In genomic region chr15:83606216-83606615, GRCm38 (mm10) we compare ENCODE assay signal across 27 mouse cellular contexts. TPM values are rescaled to one million over a fixed set of nuclear protein-coding genes. Genes with fewer than 3 reads are reported as not detected.
DNase-seq lines count a peak whose midpoint lies in the region; ATAC-seq and TF ChIP-seq lines count a peak whose summit lies in the region.
"Had no signal": no experiment of that assay in that cellular context is flagged by ENCODE, and none has a peak within 500 bp of the region (broad histone marks: within the 10 kb centered on the region; RNA-seq: fewer than 3 reads in every experiment).

No protein-coding gene starts in this region.

- intact Hi-C loops in heart, postnatal 25 days (cut with DNase I), result no loop called here

- no peaks in the 10 kb centered on the region for H3K9me3 ChIP-seq in heart, embryonic 14.5 days (ENCODE audit: control insufficient read depth, low read length)
- H3K9me3 ChIP-seq in midbrain, embryonic 11.5 days (ENCODE audit: control insufficient read depth, low read length), result no peaks in the 10 kb centered on the region
- H3K9me3 ChIP-seq in midbrain, embryonic 10.5 days (replicated peaks), result no peaks in the 10 kb centered on the region
- no peaks in the 10 kb centered on the region for H3K9me3 ChIP-seq in liver, embryonic 14.5 days (ENCODE audit: control insufficient read depth, low read length)
- no peaks in the 10 kb centered on the region for H3K9me3 ChIP-seq in liver, postnatal 0 days (ENCODE audit: low read length)
- H3K9me3 ChIP-seq: forebrain, embryonic 10.5 days; forebrain, embryonic 13.5 days; G1E; heart, embryonic 10.5 days; heart, embryonic 15.5 days; hindbrain, embryonic 12.5 days; hindbrain, embryonic 15.5 days had no signal

- no peak for DNase-seq in heart, postnatal 25 days (ENCODE audit: low spot score)
- DNase-seq in midbrain, embryonic 11.5 days (ENCODE audit: low spot score, missing footprints), result peak; percentile 64
- DNase-seq in midbrain, embryonic 10.5 days (ENCODE audit: low spot score), result no peak
- DNase-seq in liver, embryonic 14.5 days (ENCODE audit: low read depth in 3 of 3, low spot score in 3 of 3), result no peak
- no peak for DNase-seq in liver, postnatal 0 days
- DNase-seq in lung, postnatal 4 days, result no peak
- no peak for DNase-seq in lung, postnatal 36 days
- DNase-seq: adrenal gland, adult 2 months; adrenal gland, postnatal 25 days; B cell, adult 2 months; cerebellum, adult 18-20 months; cerebellum, adult 9-10 months; cerebellum, postnatal 14 days; gastrocnemius, postnatal 10 days; gastrocnemius, postnatal 36 days; heart, adult 2 months; heart, postnatal 10 days had no signal

- peak; percentile 20; the same call in 1 of the 2 replicates for ATAC-seq in heart, embryonic 14.5 days (ENCODE audit: insufficient number of reproducible peaks, insufficient read depth, low FRiP score, low read depth)
- ATAC-seq in midbrain, embryonic 11.5 days (ENCODE audit: low FRiP score), result no peak
- ATAC-seq in liver, embryonic 14.5 days (ENCODE audit: insufficient read depth), result peak; percentile 16; the same call in 1 of the 2 replicates
- ATAC-seq in liver, postnatal 0 days, result 0 out of 2 replicates have a peak, but pooled peaks have one; percentile 20
- ATAC-seq: forebrain, embryonic 13.5 days; forebrain, embryonic 16.5 days; Patski had no signal

- WGBS in heart, embryonic 14.5 days, result 76% methylated on average over 11 of the region's 11 CpGs
- 91% methylated on average over 11 of the region's 11 CpGs for WGBS in midbrain, embryonic 11.5 days
- WGBS in midbrain, embryonic 10.5 days, result 92% methylated on average over 11 of the region's 11 CpGs
- WGBS in liver, embryonic 14.5 days (ENCODE audit: insufficient replicate concordance), result 81% methylated on average over 11 of the region's 11 CpGs
- 84% methylated on average over 11 of the region's 11 CpGs for WGBS in liver, postnatal 0 days (ENCODE audit: insufficient replicate concordance)

- no peak overlapping the region for H3K4me3 ChIP-seq in heart, embryonic 14.5 days (ENCODE audit: control insufficient read depth in 1 of 2, insufficient read depth in 1 of 2, low read depth in 1 of 2, low read length in 2 of 2)
- H3K4me3 ChIP-seq in midbrain, embryonic 11.5 days (ENCODE audit: low read depth, low read length), result no peak overlapping the region
- no peak overlapping the region for H3K4me3 ChIP-seq in midbrain, embryonic 10.5 days
- H3K4me3 ChIP-seq in liver, embryonic 14.5 days (ENCODE audit: insufficient read depth in 1 of 2, low read depth in 2 of 2, low read length in 2 of 2), result no peak overlapping the region
- H3K4me3 ChIP-seq in liver, postnatal 0 days (ENCODE audit: low read depth, low read length), result no peak overlapping the region
- H3K4me3 ChIP-seq: forebrain, embryonic 10.5 days; forebrain, embryonic 13.5 days; heart, adult 2 months; heart, embryonic 10.5 days; heart, embryonic 15.5 days; hindbrain, embryonic 12.5 days; hindbrain, embryonic 15.5 days had no signal

- TF ChIP-seq CTCF in liver, embryonic 14.5 days (IDR thresholded peaks at IDR 0.05; ENCODE audit: low read depth), result no peak
- TF ChIP-seq CTCF in liver, postnatal 0 days (IDR thresholded peaks at IDR 0.05; ENCODE audit: low read depth), result no peak

- no peaks in the 10 kb centered on the region for H3K36me3 ChIP-seq in heart, embryonic 14.5 days (ENCODE audit: control insufficient read depth, insufficient read depth, low read length)
- H3K36me3 ChIP-seq in midbrain, embryonic 11.5 days (ENCODE audit: control insufficient read depth, insufficient read depth, low read length), result no peaks in the 10 kb centered on the region; the same call in 1 of the 2 replicates
- peaks cover 58% of the 10 kb centered on the region for H3K36me3 ChIP-seq in midbrain, embryonic 10.5 days
- no peaks in the 10 kb centered on the region for H3K36me3 ChIP-seq in liver, embryonic 14.5 days (replicated peaks; ENCODE audit: control insufficient read depth, insufficient read depth, low read depth)
- no peaks in the 10 kb centered on the region for H3K36me3 ChIP-seq in liver, postnatal 0 days (replicated peaks; ENCODE audit: insufficient read depth, low read length)
- H3K36me3 ChIP-seq: heart, embryonic 15.5 days; hindbrain, embryonic 15.5 days had no signal

- H3K4me2 ChIP-seq in heart, embryonic 14.5 days (ENCODE audit: low read length), result no peak overlapping the region
- no peak overlapping the region for H3K4me2 ChIP-seq in midbrain, embryonic 11.5 days
- no peak overlapping the region; the same call in 1 of the 2 replicates for H3K4me2 ChIP-seq in liver, embryonic 14.5 days (ENCODE audit: low read depth)
- H3K4me2 ChIP-seq in liver, postnatal 0 days (ENCODE audit: low read depth, low read length), result 0 out of 2 replicates have a peak overlapping the region, but pooled peaks have one; percentile 54
- H3K4me2 ChIP-seq: forebrain, embryonic 13.5 days; heart, embryonic 15.5 days; hindbrain, embryonic 12.5 days; hindbrain, embryonic 15.5 days had no signal

- H3K27ac ChIP-seq in heart, embryonic 14.5 days (replicated peaks in 1 of 2; ENCODE audit: control insufficient read depth in 1 of 2, insufficient read depth in 1 of 2, low read depth in 2 of 2, low read length in 2 of 2), result no peak overlapping the region
- H3K27ac ChIP-seq in midbrain, embryonic 11.5 days (ENCODE audit: low read depth, low read length), result no peak overlapping the region
- no peak overlapping the region for H3K27ac ChIP-seq in midbrain, embryonic 10.5 days (replicated peaks)
- H3K27ac ChIP-seq in liver, embryonic 14.5 days, result no peak overlapping the region
- H3K27ac ChIP-seq in liver, postnatal 0 days (ENCODE audit: low read depth), result 0 out of 2 replicates have a peak overlapping the region, but pooled peaks have one; percentile 34
- H3K27ac ChIP-seq: forebrain, embryonic 10.5 days; forebrain, embryonic 13.5 days; heart, adult 2 months; heart, embryonic 10.5 days; heart, embryonic 15.5 days; hindbrain, embryonic 12.5 days; hindbrain, embryonic 15.5 days had no signal

- H3K9ac ChIP-seq in heart, embryonic 14.5 days (ENCODE audit: low read length), result no peak overlapping the region
- no peak overlapping the region for H3K9ac ChIP-seq in midbrain, embryonic 11.5 days (ENCODE audit: low read length)
- H3K9ac ChIP-seq in liver, embryonic 14.5 days (replicated peaks), result no peak overlapping the region
- no peak overlapping the region for H3K9ac ChIP-seq in liver, postnatal 0 days (replicated peaks)
- H3K9ac ChIP-seq: heart, embryonic 15.5 days; hindbrain, embryonic 15.5 days had no signal

- H3K4me1 ChIP-seq in heart, embryonic 14.5 days (ENCODE audit: control insufficient read depth in 2 of 2, insufficient read depth in 2 of 2, low read length in 2 of 2), result peaks cover 4 to 8% of the 10 kb centered on the region in 2 experiments; a peak in 1 of 4 replicates
- H3K4me1 ChIP-seq in midbrain, embryonic 11.5 days (ENCODE audit: control insufficient read depth, insufficient read depth, low read length), result no peaks in the 10 kb centered on the region
- H3K4me1 ChIP-seq in midbrain, embryonic 10.5 days, result 0 out of 2 replicates have a peak, but pooled peaks cover 1% of the 10 kb centered on the region
- H3K4me1 ChIP-seq in liver, embryonic 14.5 days (replicated peaks; ENCODE audit: control insufficient read depth in 2 of 2, insufficient read depth in 2 of 2, low read length in 1 of 2), result peaks cover 15 to 23% of the 10 kb centered on the region in 2 experiments
- peaks cover 23% of the 10 kb centered on the region for H3K4me1 ChIP-seq in liver, postnatal 0 days (ENCODE audit: insufficient read depth)
- H3K4me1 ChIP-seq: forebrain, embryonic 10.5 days; forebrain, embryonic 13.5 days; hindbrain, embryonic 15.5 days had no signal

- TF ChIP-seq EP300 in liver, embryonic 14.5 days (IDR thresholded peaks at IDR 0.05; ENCODE audit: low read depth), result no peak
- TF ChIP-seq EP300 in liver, postnatal 0 days (IDR thresholded peaks at IDR 0.05; ENCODE audit: low read depth), result no peak

- no peaks in the 10 kb centered on the region for H3K27me3 ChIP-seq in heart, embryonic 14.5 days (ENCODE audit: control insufficient read depth, insufficient read depth, low read length)
- H3K27me3 ChIP-seq in midbrain, embryonic 11.5 days (ENCODE audit: control insufficient read depth, insufficient read depth, low read length), result no peaks in the 10 kb centered on the region
- no peaks in the 10 kb centered on the region for H3K27me3 ChIP-seq in midbrain, embryonic 10.5 days (ENCODE audit: low read depth, poor library complexity, severe bottlenecking)
- no peaks in the 10 kb centered on the region for H3K27me3 ChIP-seq in liver, embryonic 14.5 days (ENCODE audit: control insufficient read depth, insufficient read depth, low read length)
- no peaks in the 10 kb centered on the region for H3K27me3 ChIP-seq in liver, postnatal 0 days (ENCODE audit: insufficient read depth, low read length)
- H3K27me3 ChIP-seq: forebrain, embryonic 13.5 days; heart, embryonic 15.5 days; hindbrain, embryonic 12.5 days; hindbrain, embryonic 15.5 days had no signal

RNA-seq across cellular contexts. Expression of gene Ttll12, which starts 11.3 kb away (rescaled TPM):
- polyA plus RNA-seq in heart, embryonic 14.5 days (2014; fragmentation: Nextera tagmentation; extraction: Ambion mirVana), result 18.6 and 19.8 TPM in 2 replicates
- 1 to 10 TPM; 5.5 to 6.1 TPM for total RNA-seq in heart, postnatal 25 days (2021)
- 46.5 and 46.9 TPM in 2 replicates for polyA plus RNA-seq in midbrain, embryonic 11.5 days (2014; fragmentation: Nextera tagmentation; extraction: Ambion mirVana)
- 57.0 and 57.4 TPM in 2 replicates for polyA plus RNA-seq in midbrain, embryonic 10.5 days (2016; fragmentation: Nextera tagmentation; extraction: Ambion mirVana)
- 29.9 and 32.5 TPM in 2 replicates for polyA plus RNA-seq in liver, embryonic 14.5 days (2012; rRNA removed)
- polyA plus RNA-seq in liver, embryonic 14.5 days (2014; fragmentation: Nextera tagmentation; extraction: Ambion mirVana), result 36.2 and 43.7 TPM in 2 replicates
- polyA plus RNA-seq in liver, postnatal 0 days (2015; fragmentation: Nextera tagmentation; extraction: Ambion mirVana), result 10.9 and 12.9 TPM in 2 replicates

RNA-seq across cellular contexts. Expression of gene Mcat, which starts 42.6 kb away (rescaled TPM):
- 33.0 and 33.4 TPM in 2 replicates for polyA plus RNA-seq in heart, embryonic 14.5 days (2014; fragmentation: Nextera tagmentation; extraction: Ambion mirVana)
- 10 to 100 TPM; 36.6 to 39.6 TPM for total RNA-seq in heart, postnatal 25 days (2021)
- polyA plus RNA-seq in midbrain, embryonic 11.5 days (2014; fragmentation: Nextera tagmentation; extraction: Ambion mirVana), result 36.6 and 39.1 TPM in 2 replicates
- polyA plus RNA-seq in midbrain, embryonic 10.5 days (2016; fragmentation: Nextera tagmentation; extraction: Ambion mirVana), result 44.7 and 46.2 TPM in 2 replicates
- 9.8 and 10.9 TPM in 2 replicates for polyA plus RNA-seq in liver, embryonic 14.5 days (2012; rRNA removed)
- 15.5 and 17.7 TPM in 2 replicates for polyA plus RNA-seq in liver, embryonic 14.5 days (2014; fragmentation: Nextera tagmentation; extraction: Ambion mirVana)
- polyA plus RNA-seq in liver, postnatal 0 days (2015; fragmentation: Nextera tagmentation; extraction: Ambion mirVana), result 20.0 and 20.5 TPM in 2 replicates

RNA-seq across cellular contexts. Expression of gene Tspo, which starts 42.8 kb away (rescaled TPM):
- polyA plus RNA-seq in heart, embryonic 14.5 days (2014; fragmentation: Nextera tagmentation; extraction: Ambion mirVana), result 191 TPM in 2 replicates
- total RNA-seq in heart, postnatal 25 days (2021), result 10 to 100 TPM; 61.7 to 65.1 TPM
- 25.0 and 27.8 TPM in 2 replicates for polyA plus RNA-seq in midbrain, embryonic 11.5 days (2014; fragmentation: Nextera tagmentation; extraction: Ambion mirVana)
- 35.6 and 41.4 TPM in 2 replicates for polyA plus RNA-seq in midbrain, embryonic 10.5 days (2016; fragmentation: Nextera tagmentation; extraction: Ambion mirVana)
- polyA plus RNA-seq in liver, embryonic 14.5 days (2012; rRNA removed), result 98.4 and 108 TPM in 2 replicates
- polyA plus RNA-seq in liver, embryonic 14.5 days (2014; fragmentation: Nextera tagmentation; extraction: Ambion mirVana), result 243 and 246 TPM in 2 replicates
- polyA plus RNA-seq in liver, postnatal 0 days (2015; fragmentation: Nextera tagmentation; extraction: Ambion mirVana), result 168 and 183 TPM in 2 replicates
